Mouse (Mus musculus): ENCODE data around the gene Fsip1.

GRCm38 (mm10) chr2:118263914-118264201 lies 7.1 kb upstream of the Fsip1 start:
- TF ChIP-seq CTCF (IDR thresholded peaks at IDR 0.05; ENCODE audit: low read depth, low read length) (no peak), POLR2A (IDR thresholded peaks at IDR 0.05; ENCODE audit: borderline replicate concordance, low read depth, low read length) (no peak)
